Mouse (Mus musculus) CH12.LX (cell line): ENCODE data around the gene Itsn1.

Experiments
- CTCF ChIP-seq, 2 experiments: IDR thresholded peaks in 1 of 2; conservative IDR thresholded peaks in 1 of 2; 2 replicates each; pipeline ENCODE4 v1.5.1; 2011 to 2012; ENCODE audit warnings: low read depth in 2 of 2, low read length in 2 of 2, improper control_type of control experiment in 1 of 2, inconsistent platforms in 1 of 2, mild to moderate bottlenecking in 1 of 2, moderate library complexity in 1 of 2
- IRF4 ChIP-seq: IDR thresholded peaks from 2 replicates; pipeline ENCODE4 v1.6.1; 2014; ENCODE audit warnings: low read depth, mild to moderate bottlenecking, inconsistent platforms, low read length, improper control_type of control experiment
- JUND ChIP-seq: conservative IDR thresholded peaks from 2 replicates; pipeline ENCODE4 v1.6.1; 2011; ENCODE audit warnings: low read depth, low read length, improper control_type of control experiment
- NRF1 ChIP-seq: IDR thresholded peaks from 2 replicates; pipeline ENCODE4 v1.6.1; 2014; ENCODE audit warnings: low read depth, mild to moderate bottlenecking, inconsistent platforms, low read length, improper control_type of control experiment, moderate library complexity
- POLR2A ChIP-seq: IDR thresholded peaks from 2 replicates; pipeline ENCODE4 v1.6.1; 2011; ENCODE audit warnings: low read depth, mild to moderate bottlenecking, improper control_type of control experiment, low read length
- RAD21 ChIP-seq: IDR thresholded peaks from 2 replicates; pipeline ENCODE4 v1.6.1; 2011; ENCODE audit warnings: low read depth, mild to moderate bottlenecking, low read length, improper control_type of control experiment, moderate library complexity
- TCF12 ChIP-seq: IDR thresholded peaks from 2 replicates; pipeline ENCODE4 v1.6.1; 2014; ENCODE audit warnings: low read depth, mild to moderate bottlenecking, inconsistent platforms, low read length, improper control_type of control experiment

DNA sequence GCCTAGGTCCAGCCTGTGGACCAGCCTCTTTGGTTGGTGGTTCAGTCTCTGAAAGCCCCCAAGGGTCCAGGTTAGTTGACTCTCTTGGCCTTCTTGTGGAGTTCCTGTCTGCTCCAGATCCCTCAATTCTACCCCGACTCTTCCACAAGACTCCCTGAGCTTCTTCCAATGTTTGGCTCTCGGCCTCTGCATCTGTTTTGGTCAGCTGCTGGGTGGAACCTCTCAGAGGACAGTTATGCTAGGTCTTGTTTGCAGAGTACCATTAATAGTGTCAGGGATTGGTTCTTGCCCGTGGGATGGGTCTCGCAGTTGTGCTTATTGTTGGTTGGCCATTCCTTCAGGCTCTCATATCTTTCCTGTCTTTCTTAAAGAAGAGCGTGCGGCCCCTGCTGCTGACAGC, 39.5 kb downstream of the Itsn1 start:
- TF ChIP-seq NRF1 (no peak), CTCF (conservative IDR thresholded peaks at IDR 0.05 in 1 of 2, IDR thresholded peaks at IDR 0.05 in 1 of 2; ENCODE audit: low read depth in 2 of 2, low read length in 2 of 2) (no peak), POLR2A (no peak), JUND (no peak), RAD21 (no peak), IRF4 (no peak), TCF12 (no peak)
